Mouse (Mus musculus) limb, embryonic 10.5 days (tissue): ENCODE data around the gene Cd63. TPM values are rescaled to one million over a fixed set of nuclear protein-coding genes. Genes with fewer than 3 reads are reported as not detected.

ENCODE experiments used
- DNase-seq: peaks from one replicate; pipeline ENCODE4 v3.0.0-alpha.2; 2017; ENCODE audit warnings: low spot score
- H3K27ac ChIP-seq: fragments of 300-500 bp; sonication (generic); 2 replicates; pipeline ENCODE4 v1.5.1; 2016; ENCODE audit warnings: mild to moderate bottlenecking
- H3K27me3 ChIP-seq: fragments of 300-500 bp; sonication (generic); 2 replicates; pipeline ENCODE4 v1.6.1; 2016; ENCODE audit warnings: low read depth, mild to moderate bottlenecking; ENCODE audit not compliant: poor library complexity, severe bottlenecking
- H3K36me3 ChIP-seq: fragments of 300-500 bp; sonication (generic); 2 replicates; pipeline ENCODE4 v1.6.1; 2016; ENCODE audit warnings: mild to moderate bottlenecking, moderate library complexity
- H3K4me1 ChIP-seq: fragments of 300-500 bp; sonication (generic); 2 replicates; pipeline ENCODE4 v1.6.1; 2016
- H3K4me3 ChIP-seq: fragments of 300-500 bp; sonication (generic); 2 replicates; pipeline ENCODE4 v1.5.1; 2016; ENCODE audit warnings: mild to moderate bottlenecking, moderate library complexity
- H3K9me3 ChIP-seq: fragments of 300-500 bp; sonication (generic); replicated peaks from 2 replicates; pipeline ENCODE4 v1.6.1; 2016; ENCODE audit warnings: mild to moderate bottlenecking
- WGBS: fragments of 180-500 bp; shearing (Covaris S2); methylation state at CpG from one replicate; pipeline ENCODE4 v1.1.7; 2016; 5-methylcytosine and 5-hydroxymethylcytosine counted together
- polyA plus RNA-seq: library from polyadenylated mRNA; unstranded; fragments of >200 nt; fragmentation: Nextera tagmentation; extraction: Ambion mirVana; gene quantifications from 2 replicates; pipeline ENCODE4 v1.2.1, GENCODE M21; 2016

The Cd63 gene
- polyA plus RNA-seq, 1 experiment from 2014 or later, result 439 TPM

GRCm38 (mm10) chr10:128921883-128922821 lies 21.4 kb downstream of the Cd63 start:
- H3K27ac ChIP-seq, result peak overlapping the region; percentile 86
- H3K36me3 ChIP-seq, result peaks cover 19% of the 10 kb centered on the region
- WGBS, result 76% methylated on average over 16 of the region's 16 CpGs
- H3K27me3 ChIP-seq, result peaks cover 5% of the 10 kb centered on the region; the same call in 1 of the 2 replicates
- peaks cover 46% of the 10 kb centered on the region for H3K4me1 ChIP-seq
- no peak for DNase-seq
- H3K9me3 ChIP-seq, result no peaks in the 10 kb centered on the region
- peak overlapping the region; percentile 77 for H3K4me3 ChIP-seq

- 19% methylated on average over 1 of the region's 1 CpGs for WGBS
- H3K36me3 ChIP-seq, result peaks cover 13% of the 10 kb centered on the region
- H3K27ac ChIP-seq, result peak within 1 kb of the TSS; percentile 86
- no peak for DNase-seq
- H3K4me3 ChIP-seq, result peak within 1 kb of the TSS; percentile 77
- peaks cover 46% of the 10 kb centered on the region for H3K4me1 ChIP-seq
- H3K27me3 ChIP-seq, result peaks cover 11% of the 10 kb centered on the region; the same call in 1 of the 2 replicates
- H3K9me3 ChIP-seq, result no peaks in the 10 kb centered on the region
Measured at GRCm38 (mm10) chr10:128922822-128923012, 21.9 kb downstream of the Cd63 start, which contains the start of gene Rdh5. TSS of gene Rdh5 (minus strand) at chr10:128922888.

GRCm38 (mm10) chr10:128923013-128923691 lies 22.4 kb downstream of the Cd63 start:
- H3K9me3 ChIP-seq, result no peaks in the 10 kb centered on the region
- DNase-seq, result peak; percentile 92
- peaks cover 46% of the 10 kb centered on the region for H3K4me1 ChIP-seq
- H3K27ac ChIP-seq, result peak overlapping the region; percentile 86
- peaks cover 9% of the 10 kb centered on the region for H3K36me3 ChIP-seq
- H3K27me3 ChIP-seq, result peaks cover 15% of the 10 kb centered on the region
- under 1% methylated on average over 42 of the region's 42 CpGs for WGBS
- H3K4me3 ChIP-seq, result peak overlapping the region; percentile 77

GRCm38 (mm10) chr10:128923935-128924334 lies 23.1 kb downstream of the Cd63 start, which contains the start of gene Bloc1s1:
TSS of gene Bloc1s1 (minus strand) at chr10:128924035.
- DNase-seq, result no peak
- WGBS, result 66% methylated on average over 9 of the region's 9 CpGs
- Histone ChIP-seq H3K27me3 (peaks cover 23% of the 10 kb centered on the region), H3K4me1 (peaks cover 43% of the 10 kb centered on the region), H3K27ac (peak within 1 kb of the TSS; percentile 86), H3K9me3 (no peaks in the 10 kb centered on the region), H3K4me3 (peak within 1 kb of the TSS; percentile 77), H3K36me3 (peaks cover 5% of the 10 kb centered on the region)

GRCm38 (mm10) chr10:128928356-128928755 lies 27.6 kb downstream of the Cd63 start:
- Histone ChIP-seq H3K27me3 (peaks cover 67% of the 10 kb centered on the region), H3K27ac (no peak overlapping the region), H3K4me1 (peaks cover 9% of the 10 kb centered on the region), H3K36me3 (no peaks in the 10 kb centered on the region), H3K9me3 (no peaks in the 10 kb centered on the region), H3K4me3 (no peak overlapping the region)
- WGBS, result 38% methylated on average over 4 of the region's 4 CpGs
- DNase-seq, result no peak

- WGBS, result 81% methylated on average over 7 of the region's 7 CpGs
- Histone ChIP-seq H3K4me3 (no peak overlapping the region), H3K9me3 (no peaks in the 10 kb centered on the region), H3K4me1 (peaks cover 15% of the 10 kb centered on the region), H3K27ac (no peak overlapping the region), H3K36me3 (no peaks in the 10 kb centered on the region), H3K27me3 (peaks cover 76% of the 10 kb centered on the region)
- no peak for DNase-seq
Measured at GRCm38 (mm10) chr10:128929638-128930378, 29.0 kb downstream of the Cd63 start.

- Histone ChIP-seq H3K36me3 (no peaks in the 10 kb centered on the region), H3K27ac (no peak overlapping the region), H3K4me3 (no peak overlapping the region), H3K27me3 (peaks cover 93% of the 10 kb centered on the region), H3K4me1 (peaks cover 15% of the 10 kb centered on the region), H3K9me3 (no peaks in the 10 kb centered on the region)
- 77% methylated on average over 2 of the region's 2 CpGs for WGBS
- no peak for DNase-seq
Measured at GRCm38 (mm10) chr10:128931441-128931840, 30.7 kb downstream of the Cd63 start.

- H3K27me3 ChIP-seq, result peaks cover 86% of the 10 kb centered on the region
- no peak within 1 kb of the TSS for H3K27ac ChIP-seq
- H3K36me3 ChIP-seq, result no peaks in the 10 kb centered on the region
- peak; percentile 78 for DNase-seq
- peak within 1 kb of the TSS; percentile 56 for H3K4me3 ChIP-seq
- no peaks in the 10 kb centered on the region for H3K9me3 ChIP-seq
- under 1% methylated on average over 26 of the region's 26 CpGs for WGBS
- H3K4me1 ChIP-seq, result peaks cover 15% of the 10 kb centered on the region
Measured at GRCm38 (mm10) chr10:128933574-128933973, 32.8 kb downstream of the Cd63 start, which contains the start of gene Itga7. TSS of gene Itga7 (plus strand) at chr10:128933818.

GRCm38 (mm10) chr10:128933976-128934721 lies 33.4 kb downstream of the Cd63 start:
- WGBS, result 3% methylated on average over 21 of the region's 21 CpGs
- H3K27me3 ChIP-seq, result peaks cover 84% of the 10 kb centered on the region
- DNase-seq, result no peak
- H3K4me1 ChIP-seq, result peaks cover 15% of the 10 kb centered on the region
- H3K36me3 ChIP-seq, result no peaks in the 10 kb centered on the region
- peak overlapping the region; percentile 56 for H3K4me3 ChIP-seq
- H3K27ac ChIP-seq, result no peak overlapping the region
- no peaks in the 10 kb centered on the region for H3K9me3 ChIP-seq

- 61% methylated on average over 7 of the region's 7 CpGs for WGBS
- no peaks in the 10 kb centered on the region for H3K9me3 ChIP-seq
- no peak overlapping the region for H3K27ac ChIP-seq
- H3K4me3 ChIP-seq, result no peak overlapping the region
- H3K4me1 ChIP-seq, result peaks cover 15% of the 10 kb centered on the region
- no peaks in the 10 kb centered on the region for H3K36me3 ChIP-seq
- DNase-seq, result no peak
- H3K27me3 ChIP-seq, result peaks cover 73% of the 10 kb centered on the region
Measured at GRCm38 (mm10) chr10:128934997-128935787, 34.4 kb downstream of the Cd63 start.

- H3K27me3 ChIP-seq, result peaks cover 66% of the 10 kb centered on the region
- DNase-seq, result no peak
- 72% methylated on average over 8 of the region's 8 CpGs for WGBS
- no peak overlapping the region for H3K4me3 ChIP-seq
- H3K36me3 ChIP-seq, result no peaks in the 10 kb centered on the region
- H3K9me3 ChIP-seq, result no peaks in the 10 kb centered on the region
- no peak overlapping the region for H3K27ac ChIP-seq
- H3K4me1 ChIP-seq, result peaks cover 15% of the 10 kb centered on the region
Measured at GRCm38 (mm10) chr10:128935826-128936440, 35.1 kb downstream of the Cd63 start.
